Mouse (Mus musculus) embryonic facial prominence, embryonic 15.5 days (tissue): ENCODE measurements at regions not wholly inside any gene's neighbourhood (a gene's known extent, or its start where the extent isn't known, plus 50 kb on each side); places are given as distances from the start of the nearest gene placed in this dataset.
"Not testable (repeated sequence)": the region's sequence is repeated elsewhere in the genome, so short reads cannot be mapped to it uniquely, and the experiment has no call there.

Experiments used
- ATAC-seq: fragments of 200-750 bp; cut with Nextera tagmentation; 2 replicates; pipeline ENCODE4 v1.8.0; 2017; ENCODE audit warnings: low read depth, moderate TSS enrichment; ENCODE audit not compliant: insufficient number of reproducible peaks, low FRiP score, low TSS enrichment
- H3K27ac ChIP-seq: fragments of 300-500 bp; sonication (generic); replicated peaks from 2 replicates; pipeline ENCODE4 v1.5.1; 2015; ENCODE audit warnings: mild to moderate bottlenecking, inconsistent platforms
- H3K27me3 ChIP-seq: fragments of 300-500 bp; sonication (generic); 2 replicates; pipeline ENCODE4 v1.6.1; 2015; ENCODE audit warnings: inconsistent platforms
- H3K36me3 ChIP-seq: fragments of 300-500 bp; sonication (generic); 2 replicates; pipeline ENCODE4 v1.6.1; 2015; ENCODE audit warnings: mild to moderate bottlenecking, inconsistent platforms
- H3K4me1 ChIP-seq: fragments of 300-500 bp; sonication (generic); 2 replicates; pipeline ENCODE4 v1.6.1; 2015; ENCODE audit warnings: inconsistent platforms
- H3K4me2 ChIP-seq: fragments of 300-500 bp; sonication (generic); replicated peaks from 2 replicates; pipeline ENCODE4 v1.6.1; 2015; ENCODE audit warnings: mild to moderate bottlenecking, inconsistent platforms
- H3K4me3 ChIP-seq: fragments of 300-500 bp; sonication (generic); replicated peaks from 2 replicates; pipeline ENCODE4 v1.5.1; 2015; ENCODE audit warnings: mild to moderate bottlenecking, inconsistent platforms
- H3K9ac ChIP-seq: fragments of 300-500 bp; sonication (generic); 2 replicates; pipeline ENCODE4 v1.6.1; 2015; ENCODE audit warnings: inconsistent platforms
- H3K9me3 ChIP-seq: fragments of 300-500 bp; sonication (generic); replicated peaks from 2 replicates; pipeline ENCODE4 v1.6.1; 2016; ENCODE audit warnings: inconsistent platforms
- WGBS: fragments of 180-500 bp; shearing (Covaris S2); methylation state at CpG from one replicate; pipeline ENCODE4 v1.1.7; 2015; 5-methylcytosine and 5-hydroxymethylcytosine counted together

- H3K4me2 ChIP-seq = no peak overlapping the region
- WGBS = 45% methylated on average over 3 of the region's 3 CpGs
- no peak overlapping the region for H3K27ac ChIP-seq
- no peaks in the 10 kb centered on the region for H3K4me1 ChIP-seq
- ATAC-seq = no peak
- no peaks in the 10 kb centered on the region for H3K27me3 ChIP-seq
- H3K9me3 ChIP-seq = no peaks in the 10 kb centered on the region
- H3K4me3 ChIP-seq = no peak overlapping the region
- H3K9ac ChIP-seq = no peak overlapping the region
- H3K36me3 ChIP-seq = no peaks in the 10 kb centered on the region
Measured at GRCm38 (mm10) chr3:18452197-18452933, 504.2 kb downstream of the Cypt12 start.

GRCm38 (mm10) chr3:18453220-18453985 lies 505.2 kb downstream of the Cypt12 start:
- Histone ChIP-seq H3K9ac (no peak overlapping the region), H3K4me2 (no peak overlapping the region), H3K4me3 (no peak overlapping the region), H3K27me3 (no peaks in the 10 kb centered on the region), H3K9me3 (no peaks in the 10 kb centered on the region), H3K4me1 (no peaks in the 10 kb centered on the region), H3K27ac (no peak overlapping the region), H3K36me3 (no peaks in the 10 kb centered on the region)
- no peak for ATAC-seq
- WGBS = 60% methylated on average over 3 of the region's 3 CpGs

GRCm38 (mm10) chr3:18453986-18454291 lies 505.7 kb downstream of the Cypt12 start:
- Histone ChIP-seq H3K27me3 (no peaks in the 10 kb centered on the region), H3K4me2 (no peak overlapping the region), H3K4me1 (no peaks in the 10 kb centered on the region), H3K27ac (no peak overlapping the region), H3K36me3 (no peaks in the 10 kb centered on the region), H3K9me3 (no peaks in the 10 kb centered on the region), H3K9ac (no peak overlapping the region), H3K4me3 (no peak overlapping the region)
- ATAC-seq = no peak
- 48% methylated on average over 2 of the region's 2 CpGs for WGBS

DNA sequence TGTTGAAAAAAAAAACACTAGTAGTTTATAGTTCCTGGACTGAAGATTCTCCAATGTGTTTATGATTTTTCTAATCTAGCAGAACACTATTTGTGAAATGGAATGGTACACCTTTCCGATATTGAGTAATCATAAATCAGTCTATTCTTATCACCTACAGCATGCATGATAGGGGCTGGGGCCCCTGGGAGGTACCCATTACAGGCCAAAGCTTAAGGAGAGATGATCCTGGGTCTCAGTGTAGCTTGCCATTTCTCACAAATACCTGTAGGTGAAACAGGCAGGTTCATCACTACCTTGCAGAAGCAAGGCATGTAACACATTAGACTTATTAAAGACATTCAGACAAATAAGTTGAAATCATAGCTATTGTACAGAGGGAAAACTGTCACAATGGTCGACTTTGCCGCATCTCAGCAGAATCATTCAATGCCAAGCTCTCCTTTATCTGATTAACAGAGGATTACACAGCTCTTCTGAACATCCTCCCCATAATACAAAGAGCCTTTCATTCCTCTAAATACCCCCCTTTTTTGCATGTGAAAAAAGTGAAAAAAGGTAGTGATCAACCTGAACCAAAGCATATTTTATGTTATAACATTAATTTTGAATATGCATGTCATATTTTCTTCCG lies 506.5 kb downstream of the Cypt12 start:
- not testable (repeated sequence) for H3K27ac ChIP-seq, H3K9ac ChIP-seq, H3K4me3 ChIP-seq, ATAC-seq, H3K9me3 ChIP-seq, H3K27me3 ChIP-seq, H3K4me2 ChIP-seq, H3K4me1 ChIP-seq, H3K36me3 ChIP-seq
- WGBS = 77% methylated on average over 4 of the region's 4 CpGs

- Histone ChIP-seq H3K4me2 (no peak overlapping the region), H3K9me3 (no peaks in the 10 kb centered on the region), H3K4me3 (no peak overlapping the region), H3K27me3 (no peaks in the 10 kb centered on the region), H3K36me3 (no peaks in the 10 kb centered on the region), H3K9ac (no peak overlapping the region), H3K4me1 (no peaks in the 10 kb centered on the region), H3K27ac (no peak overlapping the region)
- ATAC-seq = no peak
- whole genome bisulfite sequencing = 95% methylated on average over 2 of the region's 2 CpGs
Measured at GRCm38 (mm10) chr3:18456033-18456690, 508.0 kb downstream of the Cypt12 start.

DNA sequence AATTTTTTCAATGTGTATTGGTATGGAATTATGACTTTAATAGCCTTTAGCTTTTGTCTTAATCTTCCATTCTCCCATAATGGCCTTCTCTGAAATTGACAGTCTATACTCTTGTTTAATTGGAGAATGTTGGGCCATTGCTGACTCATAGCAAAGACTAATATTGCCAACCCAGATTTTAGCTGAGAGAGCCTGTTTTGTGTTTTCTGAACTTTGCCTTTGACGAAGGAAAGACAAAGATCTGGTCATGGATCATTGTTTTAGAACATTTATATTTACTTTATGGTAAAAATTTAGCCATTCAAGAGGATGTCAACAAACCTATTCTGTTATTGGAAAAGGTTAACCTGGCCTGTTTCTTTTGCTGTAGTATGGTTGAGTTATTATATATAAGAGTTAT lies 512.1 kb downstream of the Cypt12 start:
- Histone ChIP-seq H3K4me2 (no peak overlapping the region), H3K4me1 (no peaks in the 10 kb centered on the region), H3K4me3 (no peak overlapping the region), H3K9ac (no peak overlapping the region), H3K9me3 (no peaks in the 10 kb centered on the region), H3K27me3 (no peaks in the 10 kb centered on the region), H3K27ac (no peak overlapping the region), H3K36me3 (no peaks in the 10 kb centered on the region)
- 80% methylated on average over 1 of the region's 1 CpGs for WGBS
- ATAC-seq = no peak

GRCm38 (mm10) chr3:18471846-18472245 lies 523.6 kb downstream of the Cypt12 start:
- H3K9ac ChIP-seq = no peak overlapping the region
- ATAC-seq = no peak
- 84% methylated on average over 3 of the region's 3 CpGs for WGBS
- H3K4me1 ChIP-seq = no peaks in the 10 kb centered on the region
- H3K27me3 ChIP-seq = no peaks in the 10 kb centered on the region
- H3K4me3 ChIP-seq = no peak overlapping the region
- H3K9me3 ChIP-seq = no peaks in the 10 kb centered on the region
- no peak overlapping the region for H3K27ac ChIP-seq
- H3K4me2 ChIP-seq = no peak overlapping the region
- no peaks in the 10 kb centered on the region for H3K36me3 ChIP-seq

DNA sequence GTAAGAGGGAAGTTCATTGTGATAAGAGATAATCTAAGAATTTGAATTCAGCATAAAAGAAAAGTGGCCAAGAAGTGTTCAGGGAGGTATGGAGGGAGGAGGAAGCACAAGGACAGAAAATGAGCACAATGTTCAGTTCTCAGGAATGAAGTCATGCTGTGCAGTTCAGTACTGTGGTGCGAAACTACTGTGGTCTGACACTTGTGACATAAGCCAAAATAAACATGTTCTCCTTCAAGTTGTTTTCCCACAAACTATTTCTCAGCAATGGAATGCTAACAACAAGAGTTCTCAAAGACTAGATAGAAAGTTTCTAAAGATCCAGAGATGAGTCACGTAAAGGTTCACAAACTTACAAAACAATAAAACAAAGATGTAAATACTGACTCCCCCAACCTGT lies 531.3 kb downstream of the Cypt12 start:
- Histone ChIP-seq H3K4me2 (no peak overlapping the region), H3K9me3 (no peaks in the 10 kb centered on the region), H3K27me3 (no peaks in the 10 kb centered on the region), H3K4me3 (no peak overlapping the region), H3K36me3 (no peaks in the 10 kb centered on the region), H3K9ac (no peak overlapping the region), H3K27ac (no peak overlapping the region), H3K4me1 (no peaks in the 10 kb centered on the region)
- WGBS = 85% methylated on average over 2 of the region's 2 CpGs
- no peak for ATAC-seq

DNA sequence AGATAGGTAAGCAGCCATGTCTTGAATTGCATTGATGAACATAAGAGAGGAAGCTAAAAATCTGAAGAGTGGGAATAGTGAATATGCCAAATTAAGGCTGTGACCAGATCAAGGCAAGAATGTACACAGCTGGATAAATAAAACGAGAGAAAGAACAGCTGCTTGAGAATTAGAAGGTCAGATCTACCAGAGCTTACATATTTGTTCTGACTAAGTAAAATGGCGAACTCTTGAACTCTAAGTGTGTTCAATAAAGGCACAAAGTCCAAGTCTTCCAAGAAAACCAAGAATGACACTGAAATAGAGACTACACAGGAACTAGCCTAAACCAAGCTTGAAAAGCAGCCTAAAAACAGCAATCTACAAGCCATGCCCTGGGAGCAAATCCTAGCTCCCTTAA lies 533.8 kb downstream of the Cypt12 start:
- H3K27me3 ChIP-seq = no peaks in the 10 kb centered on the region
- no peak overlapping the region for H3K27ac ChIP-seq
- no peak overlapping the region for H3K9ac ChIP-seq
- H3K4me2 ChIP-seq = no peak overlapping the region
- H3K36me3 ChIP-seq = no peaks in the 10 kb centered on the region
- 74% methylated on average over 2 of the region's 2 CpGs for WGBS
- no peak overlapping the region for H3K4me3 ChIP-seq
- no peak for ATAC-seq
- H3K9me3 ChIP-seq = no peaks in the 10 kb centered on the region
- no peaks in the 10 kb centered on the region for H3K4me1 ChIP-seq

GRCm38 (mm10) chr3:18488886-18489285 lies 540.7 kb downstream of the Cypt12 start:
- Histone ChIP-seq H3K27ac (no peak overlapping the region), H3K36me3 (no peaks in the 10 kb centered on the region), H3K4me2 (no peak overlapping the region), H3K27me3 (no peaks in the 10 kb centered on the region), H3K9me3 (no peaks in the 10 kb centered on the region), H3K9ac (no peak overlapping the region), H3K4me1 (no peaks in the 10 kb centered on the region), H3K4me3 (no peak overlapping the region)
- WGBS = 88% methylated on average over 2 of the region's 2 CpGs
- ATAC-seq = no peak

GRCm38 (mm10) chr3:18522562-18522961 lies 574.4 kb downstream of the Cypt12 start:
- H3K9me3 ChIP-seq = no peaks in the 10 kb centered on the region
- no peaks in the 10 kb centered on the region for H3K36me3 ChIP-seq
- H3K9ac ChIP-seq = no peak overlapping the region
- 55% methylated on average over 3 of the region's 3 CpGs for WGBS
- no peak overlapping the region for H3K4me3 ChIP-seq
- no peak for ATAC-seq
- H3K4me2 ChIP-seq = no peak overlapping the region
- H3K27me3 ChIP-seq = no peaks in the 10 kb centered on the region
- no peak overlapping the region for H3K27ac ChIP-seq
- H3K4me1 ChIP-seq = no peaks in the 10 kb centered on the region
